Mouse (Mus musculus) embryonic facial prominence, embryonic 14.5 days (tissue): ENCODE data around the gene Mfsd2a. TPM values are rescaled to one million over a fixed set of nuclear protein-coding genes. Genes with fewer than 3 reads are reported as not detected.
A peak's percentile ranks its signal among the peaks of the same experiment; 100 is the strongest.

Experiments used
- ATAC-seq: fragments of 200-750 bp; cut with Nextera tagmentation; 2 replicates; pipeline ENCODE4 v1.8.0; 2017; ENCODE audit warnings: low read depth, moderate number of reproducible peaks, moderate TSS enrichment
- DNase-seq: peaks from one replicate; pipeline ENCODE4 v3.0.0-alpha.2; 2015; ENCODE audit warnings: low spot score
- H3K27ac ChIP-seq: fragments of 300-500 bp; sonication (generic); replicated peaks from 2 replicates; pipeline ENCODE4 v1.5.1; 2014; ENCODE audit warnings: low read depth, mild to moderate bottlenecking, low read length, moderate library complexity
- H3K27me3 ChIP-seq: fragments of 300-500 bp; sonication (generic); replicated peaks from 2 replicates; pipeline ENCODE4 v1.6.1; 2014; ENCODE audit warnings: low read length; ENCODE audit not compliant: control insufficient read depth, insufficient read depth
- H3K36me3 ChIP-seq: fragments of 300-500 bp; sonication (generic); 2 replicates; pipeline ENCODE4 v1.6.1; 2014; ENCODE audit warnings: low read length, mixed read lengths; ENCODE audit not compliant: control insufficient read depth, insufficient read depth
- H3K4me1 ChIP-seq: fragments of 300-500 bp; sonication (generic); 2 replicates; pipeline ENCODE4 v1.6.1; 2014; ENCODE audit warnings: antibody characterized with exemption, low read length; ENCODE audit not compliant: control insufficient read depth, insufficient read depth
- H3K4me2 ChIP-seq: fragments of 300-500 bp; sonication (generic); 2 replicates; pipeline ENCODE4 v1.6.1; 2014; ENCODE audit warnings: low read depth, mild to moderate bottlenecking, low read length, moderate library complexity, mixed read lengths
- H3K4me3 ChIP-seq: fragments of 300-500 bp; sonication (generic); 2 replicates; pipeline ENCODE4 v1.5.1; 2014; ENCODE audit warnings: low read depth, mild to moderate bottlenecking, low read length
- H3K9ac ChIP-seq: fragments of 300-500 bp; sonication (generic); 2 replicates; pipeline ENCODE4 v1.6.1; 2014; ENCODE audit warnings: low read depth, mild to moderate bottlenecking, low read length, moderate library complexity, mixed read lengths
- H3K9me3 ChIP-seq: fragments of 300-500 bp; sonication (generic); 2 replicates; pipeline ENCODE4 v1.6.1; 2016; ENCODE audit warnings: low read length; ENCODE audit not compliant: control insufficient read depth
- WGBS: fragments of 180-500 bp; shearing (Covaris S2); extraction: QIAGEN DNeasy Blood & Tissue Kit; methylation state at CpG from one replicate; pipeline ENCODE4 v1.1.7; 2014; 5-methylcytosine and 5-hydroxymethylcytosine counted together
- polyA plus RNA-seq: library from polyadenylated mRNA; unstranded; fragments of >200 nt; fragmentation: Nextera tagmentation; extraction: Ambion mirVana; gene quantifications from 2 replicates; pipeline ENCODE4 v1.2.1, GENCODE M21; 2014

Gene Mfsd2a
- polyA plus RNA-seq, 1 experiment from 2014 or later = 5.3 TPM

GRCm38 (mm10) chr4:122912613-122913012 lies 48.4 kb downstream of the Mfsd2a start:
- H3K9ac ChIP-seq = no peak overlapping the region
- no peak for ATAC-seq
- no peaks in the 10 kb centered on the region for H3K27me3 ChIP-seq
- no peaks in the 10 kb centered on the region for H3K4me1 ChIP-seq
- peaks cover 8% of the 10 kb centered on the region for H3K9me3 ChIP-seq
- 71% methylated on average over 5 of the region's 5 CpGs for WGBS
- H3K36me3 ChIP-seq = no peaks in the 10 kb centered on the region
- H3K27ac ChIP-seq = no peak overlapping the region
- no peak overlapping the region for H3K4me2 ChIP-seq
- H3K4me3 ChIP-seq = no peak overlapping the region
- no peak for DNase-seq

- H3K4me1 ChIP-seq = no peaks in the 10 kb centered on the region
- no peak for ATAC-seq
- H3K36me3 ChIP-seq = no peaks in the 10 kb centered on the region
- H3K27me3 ChIP-seq = no peaks in the 10 kb centered on the region
- no peak for DNase-seq
- no peak overlapping the region for H3K27ac ChIP-seq
- H3K4me3 ChIP-seq = no peak overlapping the region
- no peak overlapping the region for H3K4me2 ChIP-seq
- WGBS = 47% methylated on average over 6 of the region's 6 CpGs
- no peak overlapping the region for H3K9ac ChIP-seq
- H3K9me3 ChIP-seq = peaks cover 10% of the 10 kb centered on the region
These were observed 50.4 kb downstream of the Mfsd2a start for GRCm38 (mm10) chr4:122910577-122910976.

DNA sequence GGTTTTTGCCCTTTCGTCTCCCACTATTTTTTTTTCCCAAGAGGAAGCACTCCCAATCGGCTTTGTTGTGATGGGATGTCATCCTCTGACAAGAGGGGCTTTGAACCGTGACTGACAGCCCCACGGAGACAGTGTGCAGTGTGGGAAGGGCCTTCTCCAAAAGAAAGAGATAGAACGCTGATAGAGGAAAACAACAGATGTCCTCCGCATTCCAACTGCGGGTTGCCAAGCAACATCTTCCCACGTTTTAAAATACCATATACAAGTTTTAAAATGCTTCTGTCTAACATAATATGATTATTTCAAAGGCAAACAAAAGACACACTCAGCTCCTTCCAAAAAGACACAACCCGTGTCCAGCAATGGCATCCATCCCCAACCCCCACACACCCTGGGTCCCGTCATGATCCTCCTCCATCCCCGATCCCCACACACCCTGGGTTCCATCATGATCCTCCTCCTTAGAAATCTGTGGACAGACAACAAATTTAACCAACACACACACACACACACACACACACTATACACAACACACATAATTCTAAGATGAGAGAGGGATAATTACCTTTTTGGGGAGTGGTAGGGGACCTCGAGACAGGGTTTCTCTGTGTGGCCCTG lies 51.3 kb downstream of the Mfsd2a start:
- no peak overlapping the region for H3K27ac ChIP-seq
- no peak overlapping the region for H3K9ac ChIP-seq
- 48% methylated on average over 12 of the region's 12 CpGs for WGBS
- H3K4me1 ChIP-seq = no peaks in the 10 kb centered on the region
- ATAC-seq (no peak), DNase-seq (no peak)
- H3K4me2 ChIP-seq = no peak overlapping the region
- H3K27me3 ChIP-seq = no peaks in the 10 kb centered on the region
- peaks cover 10% of the 10 kb centered on the region for H3K9me3 ChIP-seq
- no peak overlapping the region for H3K4me3 ChIP-seq
- no peaks in the 10 kb centered on the region for H3K36me3 ChIP-seq

- Histone ChIP-seq H3K4me1 (no peaks in the 10 kb centered on the region), H3K27me3 (no peaks in the 10 kb centered on the region), H3K9me3 (peaks cover 6% of the 10 kb centered on the region), H3K36me3 (no peaks in the 10 kb centered on the region), H3K4me2 (no peak overlapping the region), H3K4me3 (no peak overlapping the region), H3K27ac (no peak overlapping the region), H3K9ac (no peak overlapping the region)
- ATAC-seq = no peak
- WGBS = 79% methylated on average over 10 of the region's 10 CpGs
- no peak for DNase-seq
These were observed 55.6 kb downstream of the Mfsd2a start for GRCm38 (mm10) chr4:122905359-122905758.

- Histone ChIP-seq H3K9ac (no peak overlapping the region), H3K27ac (no peak overlapping the region), H3K4me2 (no peak overlapping the region), H3K27me3 (no peaks in the 10 kb centered on the region), H3K36me3 (no peaks in the 10 kb centered on the region), H3K4me1 (no peaks in the 10 kb centered on the region), H3K9me3 (peaks cover 6% of the 10 kb centered on the region), H3K4me3 (no peak overlapping the region)
- DNase-seq = no peak
- ATAC-seq = no peak
- 83% methylated on average over 3 of the region's 3 CpGs for whole genome bisulfite sequencing
These were observed 57.3 kb downstream of the Mfsd2a start for GRCm38 (mm10) chr4:122903709-122904108.

- DNase-seq (no peak), ATAC-seq (no peak)
- WGBS = 23% methylated on average over 6 of the region's 6 CpGs
These were observed 58.8 kb downstream of the Mfsd2a start for GRCm38 (mm10) chr4:122902156-122902555.

GRCm38 (mm10) chr4:122898313-122898712 lies 62.7 kb downstream of the Mfsd2a start:
- ATAC-seq (no peak), DNase-seq (peak; percentile 86)
- 13% methylated on average over 5 of the region's 5 CpGs for WGBS
- no peak overlapping the region for H3K27ac ChIP-seq
- no peak overlapping the region for H3K4me2 ChIP-seq
- H3K9me3 ChIP-seq = no peaks in the 10 kb centered on the region
- no peak overlapping the region for H3K4me3 ChIP-seq
- H3K27me3 ChIP-seq = no peaks in the 10 kb centered on the region
- no peaks in the 10 kb centered on the region for H3K36me3 ChIP-seq
- H3K9ac ChIP-seq = no peak overlapping the region
- H3K4me1 ChIP-seq = no peaks in the 10 kb centered on the region

More at GRCm38 (mm10) chr4:122902156-122902555, 58.8 kb downstream of the Mfsd2a start:
- no peak overlapping the region for H3K4me3 ChIP-seq
- no peaks in the 10 kb centered on the region for H3K36me3 ChIP-seq
- no peaks in the 10 kb centered on the region for H3K4me1 ChIP-seq
- no peaks in the 10 kb centered on the region for H3K27me3 ChIP-seq
- H3K9me3 ChIP-seq = no peaks in the 10 kb centered on the region
- H3K4me2 ChIP-seq = no peak overlapping the region
- no peak overlapping the region for H3K9ac ChIP-seq
- H3K27ac ChIP-seq = no peak overlapping the region

GRCm38 (mm10) chr4:122897750-122898149 lies 63.2 kb downstream of the Mfsd2a start:
- WGBS = 84% methylated on average over 4 of the region's 4 CpGs
- Histone ChIP-seq H3K36me3 (no peaks in the 10 kb centered on the region), H3K4me3 (no peak overlapping the region), H3K27ac (no peak overlapping the region), H3K9ac (no peak overlapping the region), H3K9me3 (no peaks in the 10 kb centered on the region), H3K4me1 (no peaks in the 10 kb centered on the region), H3K27me3 (no peaks in the 10 kb centered on the region), H3K4me2 (no peak overlapping the region)
- ATAC-seq (no peak), DNase-seq (no peak)
